Mouse (Mus musculus) embryonic fibroblast, embryonic 13.5 days (primary cell): ENCODE results near the gene Rbbp4. TPM values are rescaled to one million over a fixed set of nuclear protein-coding genes. Genes with fewer than 3 reads are reported as not detected.
"Not testable (repeated sequence)": the region's sequence is repeated elsewhere in the genome, so short reads cannot be mapped to it uniquely, and the experiment has no call there.

Experiments used
- H3K27ac ChIP-seq: 2 replicates; pipeline ENCODE4 v1.5.1; 2012; ENCODE audit warnings: low read length, control low read depth, inconsistent platforms; ENCODE audit not compliant: insufficient read depth
- H3K4me1 ChIP-seq: 2 replicates; pipeline ENCODE4 v1.6.1; 2011; ENCODE audit warnings: low read length; ENCODE audit not compliant: control insufficient read depth, insufficient read depth
- H3K4me3 ChIP-seq: 2 replicates; pipeline ENCODE4 v1.5.1; 2011; ENCODE audit warnings: mild to moderate bottlenecking, control low read depth, low read length; ENCODE audit not compliant: insufficient read depth
- CTCF ChIP-seq: IDR thresholded peaks from 2 replicates; pipeline ENCODE4 v1.5.1; 2011; ENCODE audit warnings: mild to moderate bottlenecking, control low read depth, low read length, moderate library complexity, borderline replicate concordance; ENCODE audit not compliant: insufficient read depth
- POLR2A ChIP-seq: IDR thresholded peaks from 2 replicates; pipeline ENCODE4 v1.6.1; 2011; ENCODE audit warnings: low read depth, mild to moderate bottlenecking, control low read depth, low read length, moderate library complexity
- polyA plus RNA-seq: library from polyadenylated mRNA; stranded (reverse); fragments of >200 nt; gene quantifications from 2 replicates; pipeline ENCODE4 v1.2.4, GENCODE M21; 2011; ENCODE audit warnings: low read depth; ENCODE audit not compliant: missing spikeins, insufficient read length

Rbbp4 gene
- polyA plus RNA-seq, 1 experiment: 229 TPM

- H3K4me3 ChIP-seq: no peak overlapping the region
- H3K27ac ChIP-seq: no peak overlapping the region
- no peak for TF ChIP-seq POLR2A
- no peaks in the 10 kb centered on the region for H3K4me1 ChIP-seq
Observed at GRCm38 (mm10) chr4:129375000-129375399, 39.8 kb upstream of the Rbbp4 start.

- Histone ChIP-seq H3K4me1 (no peaks in the 10 kb centered on the region), H3K27ac (no peak overlapping the region), H3K4me3 (no peak overlapping the region)
- TF ChIP-seq CTCF (no peak), POLR2A (no peak)
Observed at GRCm38 (mm10) chr4:129374219-129374755, 39.1 kb upstream of the Rbbp4 start.

- no peak overlapping the region for H3K27ac ChIP-seq
- H3K4me1 ChIP-seq: no peaks in the 10 kb centered on the region
- no peak overlapping the region for H3K4me3 ChIP-seq
- TF ChIP-seq CTCF (no peak), POLR2A (no peak)
Observed at GRCm38 (mm10) chr4:129373202-129373976, 38.2 kb upstream of the Rbbp4 start.

- Histone ChIP-seq H3K4me3 (no peak overlapping the region), H3K27ac (no peak overlapping the region), H3K4me1 (no peaks in the 10 kb centered on the region)
- TF ChIP-seq CTCF (no peak), POLR2A (no peak)
Observed at GRCm38 (mm10) chr4:129371391-129371790, 36.2 kb upstream of the Rbbp4 start.

GRCm38 (mm10) chr4:129365224-129365623 lies 30.1 kb upstream of the Rbbp4 start:
- Histone ChIP-seq H3K4me3 (no peak overlapping the region), H3K27ac (no peak overlapping the region)
- TF ChIP-seq POLR2A (no peak), CTCF (no peak)

GRCm38 (mm10) chr4:129364379-129364778 lies 29.2 kb upstream of the Rbbp4 start:
- H3K4me1 ChIP-seq: no peaks in the 10 kb centered on the region
- no peak overlapping the region for H3K4me3 ChIP-seq
- H3K27ac ChIP-seq: no peak overlapping the region
- TF ChIP-seq CTCF: no peak
- TF ChIP-seq POLR2A: no peak

More at GRCm38 (mm10) chr4:129365224-129365623, 30.1 kb upstream of the Rbbp4 start:
- no peaks in the 10 kb centered on the region for H3K4me1 ChIP-seq

- TF ChIP-seq CTCF (no peak), POLR2A (no peak)
- Histone ChIP-seq H3K4me3 (no peak overlapping the region), H3K27ac (no peak overlapping the region), H3K4me1 (no peaks in the 10 kb centered on the region)
Observed at GRCm38 (mm10) chr4:129363463-129363862, 28.3 kb upstream of the Rbbp4 start.

GRCm38 (mm10) chr4:129362771-129363170 lies 27.6 kb upstream of the Rbbp4 start:
- no peak for TF ChIP-seq POLR2A
- no peak overlapping the region for H3K4me3 ChIP-seq
- H3K4me1 ChIP-seq: no peaks in the 10 kb centered on the region
- no peak overlapping the region for H3K27ac ChIP-seq

GRCm38 (mm10) chr4:129362238-129362637 lies 27.1 kb upstream of the Rbbp4 start:
- H3K4me1 ChIP-seq, H3K4me3 ChIP-seq, H3K27ac ChIP-seq: not testable (repeated sequence)

- Histone ChIP-seq H3K27ac (no peak overlapping the region), H3K4me1 (no peaks in the 10 kb centered on the region), H3K4me3 (no peak overlapping the region)
- TF ChIP-seq POLR2A (no peak), CTCF (no peak)
Observed at GRCm38 (mm10) chr4:129357613-129358163, 22.5 kb upstream of the Rbbp4 start.

GRCm38 (mm10) chr4:129354236-129354635 lies 19.1 kb upstream of the Rbbp4 start:
- Histone ChIP-seq H3K4me1 (no peaks in the 10 kb centered on the region), H3K27ac (no peak overlapping the region), H3K4me3 (no peak overlapping the region)
- no peak for TF ChIP-seq POLR2A
- TF ChIP-seq CTCF: no peak
